Mouse (Mus musculus) megakaryocyte, adult 5-6 weeks (primary cell): ENCODE data around the gene Wdr95. TPM values are rescaled to one million over a fixed set of nuclear protein-coding genes. Genes with fewer than 3 reads are reported as not detected.

Experiments used
- ATAC-seq: 2 replicates; pipeline ENCODE4 v1.8.0; 2016; ENCODE audit warnings: mild to moderate bottlenecking, inconsistent platforms; ENCODE audit not compliant: poor library complexity, severe bottlenecking
- total RNA-seq, 2 experiments: library from RNA; stranded (forward) in 1 of 2; stranded (reverse) in 1 of 2; fragments of 153-499, 151-499 nt in 1 of 2; fragments of 221-1000, 200-1000 nt in 1 of 2; gene quantifications; 2 replicates each; pipeline versions ENCODE4 v1.2.3 to v1.2.4; 2015 to 2017

Gene Wdr95
- total RNA-seq, 2 experiments from 2014 or later = 0.15 to 0.40 TPM

DNA sequence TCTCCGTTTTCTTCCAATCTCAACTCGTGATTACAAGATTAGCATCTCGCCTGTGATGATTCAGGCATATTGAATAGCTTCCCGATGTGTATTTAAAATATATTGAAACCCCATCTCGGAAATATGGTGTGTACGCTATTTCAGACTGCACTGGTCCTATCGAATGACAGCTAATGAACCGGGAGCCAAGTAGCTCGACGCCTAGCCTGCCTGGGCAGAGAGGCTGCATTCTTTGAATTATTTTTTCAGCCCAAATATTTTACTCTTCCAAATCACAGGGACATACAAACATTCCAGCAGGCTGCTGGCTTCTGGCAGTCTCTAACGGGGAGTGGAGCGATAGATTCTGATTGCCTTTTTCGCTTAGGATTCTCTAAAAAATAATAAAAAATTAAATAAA, 40.5 kb downstream of the Wdr95 start:
- ATAC-seq = no peak

DNA sequence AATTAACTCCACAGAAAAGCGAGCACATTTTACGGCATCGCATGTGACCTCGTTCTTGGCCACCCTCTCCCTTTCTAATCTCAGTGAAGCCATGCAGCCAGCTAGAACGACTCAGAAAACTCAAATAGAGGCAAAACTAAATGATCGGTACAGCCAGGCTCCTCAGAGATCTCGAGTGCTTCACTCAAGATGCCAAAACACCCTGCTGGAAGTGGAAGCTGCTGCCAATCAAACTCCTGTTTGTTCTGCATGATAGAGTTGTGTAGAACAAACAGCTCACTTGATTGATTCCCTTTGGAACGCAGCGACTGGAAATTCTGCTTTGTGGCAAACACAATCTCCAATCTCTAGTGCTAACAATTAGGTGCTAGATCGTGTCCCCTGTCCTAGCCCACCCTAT, 48.5 kb downstream of the Wdr95 start:
- no peak for ATAC-seq

DNA sequence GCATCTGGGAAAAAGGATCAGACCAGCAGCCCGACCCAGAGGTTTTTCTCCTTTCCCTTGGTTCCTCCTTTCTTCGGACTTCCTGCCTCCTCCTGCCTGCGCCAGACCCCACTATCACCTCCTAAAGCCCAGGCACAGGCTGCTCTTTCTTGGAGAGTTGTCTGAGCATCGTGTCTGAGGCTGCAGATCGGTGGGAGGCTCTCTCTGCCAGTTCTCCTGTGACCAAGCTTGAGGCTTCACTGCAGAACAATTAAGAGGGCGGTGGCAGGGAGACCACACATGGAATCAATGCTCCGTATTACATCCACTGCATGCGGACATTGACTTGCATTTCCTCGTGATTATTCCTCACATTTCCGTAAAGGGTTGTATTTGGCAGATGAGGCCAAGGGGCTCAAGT, 49.0 kb downstream of the Wdr95 start:
- ATAC-seq = no peak

DNA sequence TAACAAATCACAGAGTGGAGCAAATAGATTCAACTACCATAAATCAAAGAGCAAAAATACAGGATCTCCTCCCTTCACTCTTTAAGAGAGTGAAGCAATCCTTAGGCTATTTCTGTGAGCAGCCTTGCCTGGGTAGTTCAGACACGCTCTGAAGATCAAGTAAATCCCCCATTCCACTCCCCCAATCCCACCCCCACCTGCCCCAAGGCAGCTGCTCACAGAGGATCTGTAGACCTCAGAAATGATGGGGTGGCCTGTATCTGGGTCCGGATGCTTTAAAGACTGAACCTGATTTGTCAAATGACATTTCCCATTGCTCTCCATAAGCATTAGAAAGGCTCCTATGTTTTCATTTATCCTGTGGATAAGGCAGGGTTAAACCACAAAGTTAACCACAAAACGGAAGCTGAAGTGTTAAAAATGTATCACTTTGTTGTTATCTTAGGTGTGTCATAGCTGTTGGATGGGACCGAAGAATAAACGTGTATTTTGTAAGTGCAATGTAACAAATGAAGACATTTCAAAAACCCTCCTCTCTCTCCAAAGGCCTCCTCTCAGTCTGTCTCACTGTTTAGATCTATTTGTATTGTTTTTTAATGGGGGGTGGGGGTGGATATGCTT, 54.3 kb downstream of the Wdr95 start:
- no peak for ATAC-seq

DNA sequence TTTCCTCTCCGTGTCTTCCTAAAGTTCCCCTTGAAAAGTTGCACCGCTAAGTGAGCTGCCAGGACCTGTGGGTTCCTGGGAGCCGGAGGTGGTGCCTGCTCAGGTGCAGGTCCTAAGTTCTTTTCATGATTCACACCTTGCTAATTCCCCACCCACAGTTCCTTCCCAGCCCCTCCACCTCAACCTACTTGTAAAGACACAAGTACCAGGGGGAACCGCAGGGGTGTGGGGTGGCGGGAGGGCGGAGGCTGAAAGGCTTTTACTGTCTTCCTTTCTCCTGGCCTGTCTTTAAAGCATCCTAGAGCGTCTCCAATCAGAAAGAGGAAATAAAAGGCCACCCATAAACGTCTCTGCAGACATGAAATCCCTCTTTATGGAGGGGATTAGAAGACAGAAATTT, 55.0 kb downstream of the Wdr95 start:
- no peak for ATAC-seq

DNA sequence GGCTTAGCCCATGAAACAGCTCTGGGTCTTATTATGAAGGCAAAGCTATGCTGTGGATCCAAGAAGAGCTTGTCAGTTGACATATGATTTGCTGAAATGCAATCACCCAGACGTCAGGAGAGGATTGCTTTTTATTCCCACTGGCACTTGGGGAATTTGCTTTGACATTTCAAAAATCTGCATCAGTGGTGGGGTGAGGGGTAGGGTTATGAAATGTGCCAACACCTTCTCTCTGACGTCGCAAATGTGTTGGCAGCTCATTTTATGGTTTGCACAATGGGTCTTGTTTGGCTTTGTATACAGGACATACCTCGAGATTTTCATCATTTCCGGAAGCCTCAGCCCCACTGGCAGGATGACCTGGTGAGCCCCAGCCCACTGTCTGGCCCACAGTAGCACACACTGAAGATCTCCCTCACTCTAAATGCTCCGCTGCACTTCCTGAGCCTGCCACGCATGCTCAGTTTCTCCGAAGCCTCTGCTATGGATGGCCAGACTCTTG, 55.7 kb downstream of the Wdr95 start:
- ATAC-seq = peak; percentile 36; the same call in 1 of the 2 replicates

DNA sequence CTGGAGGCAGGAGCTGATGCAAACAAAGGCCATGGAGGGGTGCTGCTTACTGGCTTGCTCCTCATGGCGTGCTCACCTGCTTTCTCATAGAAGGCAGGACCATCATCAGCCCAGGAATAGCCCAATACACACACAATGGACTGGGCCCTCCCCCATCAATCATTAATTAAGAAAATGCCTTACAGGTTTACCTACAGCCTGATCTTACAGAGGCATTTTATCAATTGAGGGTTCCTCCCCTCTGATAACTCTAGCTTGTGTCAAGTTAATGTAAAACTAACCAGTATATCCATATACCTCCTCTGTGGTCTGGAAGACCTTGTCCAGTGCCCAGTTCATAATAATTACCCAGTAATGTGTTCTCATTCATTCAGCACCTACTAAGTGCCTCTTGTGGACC, 56.8 kb downstream of the Wdr95 start:
- ATAC-seq = no peak

DNA sequence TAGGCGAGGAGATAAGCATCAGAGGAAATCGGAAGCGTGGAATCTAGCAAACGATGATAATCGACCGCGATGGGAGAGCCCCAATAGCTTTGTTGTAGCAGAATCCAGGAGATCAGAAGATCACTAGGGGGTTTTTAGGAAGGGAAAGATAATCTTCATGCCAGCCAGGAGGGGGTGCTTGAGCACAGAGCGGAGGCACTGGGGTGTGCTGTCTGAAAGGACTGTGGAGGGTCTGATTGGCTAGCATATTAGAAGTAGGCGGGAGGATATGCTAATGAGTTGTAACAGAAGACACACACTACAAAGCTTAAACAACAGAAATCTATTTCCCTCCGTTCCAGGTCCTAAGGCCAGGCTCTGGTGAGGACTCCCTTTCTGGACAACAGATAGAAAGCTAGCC, 57.4 kb downstream of the Wdr95 start:
- ATAC-seq = no peak

DNA sequence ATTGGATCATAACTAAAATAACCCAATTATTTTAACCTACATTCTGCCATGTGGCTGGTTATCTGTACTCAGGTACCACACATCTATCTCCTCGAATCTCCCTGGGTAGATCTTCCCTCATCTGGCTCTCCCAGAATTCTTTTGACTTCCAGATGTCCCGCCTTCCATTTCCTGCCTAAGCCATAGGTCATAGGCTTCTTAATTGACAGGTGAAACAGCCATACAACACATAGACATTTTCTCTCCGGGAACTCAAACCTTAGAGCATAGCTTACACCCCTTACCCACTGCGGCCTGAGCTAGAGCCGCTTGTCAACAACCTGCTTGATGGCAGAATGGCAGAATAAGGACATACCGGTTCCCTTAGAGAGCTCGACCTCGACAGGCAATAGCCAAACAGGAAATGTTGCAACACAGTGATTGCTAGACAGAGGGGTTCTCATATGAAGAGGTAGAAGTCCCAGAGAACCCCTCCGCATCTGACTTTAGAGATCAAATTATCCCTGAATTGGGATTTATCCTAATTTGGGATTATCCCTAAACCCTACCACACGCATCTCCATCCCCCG, 58.9 kb downstream of the Wdr95 start:
- peak; percentile 26; the same call in 1 of the 2 replicates for ATAC-seq

DNA sequence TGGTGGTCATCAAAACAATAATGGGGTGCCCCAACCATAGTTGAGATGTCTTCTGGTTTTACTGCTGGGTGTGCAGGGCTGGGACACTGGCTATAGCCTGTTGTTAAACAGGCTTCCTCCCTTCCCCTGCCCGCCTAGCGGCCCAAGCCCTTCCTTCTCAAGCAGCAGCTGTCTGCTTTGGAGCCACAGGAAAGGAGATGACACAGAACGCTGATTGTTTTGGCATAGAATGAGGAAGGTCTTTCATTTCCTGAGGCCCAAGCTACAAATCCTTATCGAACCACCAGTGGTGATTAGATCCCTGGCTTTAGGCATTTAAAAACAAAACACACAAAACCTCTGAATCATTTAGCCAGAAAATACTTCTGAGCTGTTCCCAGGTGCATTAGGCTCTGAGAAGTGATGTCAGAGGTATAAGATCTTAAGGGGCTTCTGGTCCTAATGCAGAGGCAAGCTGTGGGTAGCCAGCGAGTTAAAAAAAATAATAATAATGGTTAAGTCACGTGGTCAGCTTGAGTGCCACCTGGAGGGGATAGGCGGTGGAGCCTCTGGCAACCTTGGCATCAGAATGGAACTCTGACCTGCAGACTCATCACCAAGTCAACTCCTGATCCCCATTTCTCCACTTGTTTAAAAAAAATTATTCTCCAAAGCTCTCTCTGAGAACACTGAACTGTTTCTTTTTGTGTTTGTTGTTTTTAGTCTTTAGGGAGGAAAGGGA, 60.5 kb downstream of the Wdr95 start:
- ATAC-seq = no peak

DNA sequence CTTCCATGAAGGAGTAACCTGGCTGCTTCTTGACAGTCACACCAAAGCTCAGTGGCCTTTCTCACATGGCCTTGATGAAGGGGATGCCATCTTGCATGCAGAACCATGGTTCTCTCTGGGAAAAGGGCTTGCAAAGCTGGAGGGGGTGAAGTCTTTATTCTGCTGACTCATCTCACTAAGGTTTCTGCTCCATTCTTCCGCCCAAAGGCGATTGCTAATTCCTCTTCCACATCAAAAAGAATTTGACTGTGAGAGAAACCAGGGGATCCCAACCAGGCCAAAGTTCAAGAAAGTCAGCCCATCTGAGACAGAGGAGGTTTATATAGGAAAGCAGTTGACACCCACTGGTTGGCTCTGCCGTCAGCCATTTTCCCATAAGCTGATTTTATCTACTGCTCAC, 61.5 kb downstream of the Wdr95 start:
- no peak for ATAC-seq

DNA sequence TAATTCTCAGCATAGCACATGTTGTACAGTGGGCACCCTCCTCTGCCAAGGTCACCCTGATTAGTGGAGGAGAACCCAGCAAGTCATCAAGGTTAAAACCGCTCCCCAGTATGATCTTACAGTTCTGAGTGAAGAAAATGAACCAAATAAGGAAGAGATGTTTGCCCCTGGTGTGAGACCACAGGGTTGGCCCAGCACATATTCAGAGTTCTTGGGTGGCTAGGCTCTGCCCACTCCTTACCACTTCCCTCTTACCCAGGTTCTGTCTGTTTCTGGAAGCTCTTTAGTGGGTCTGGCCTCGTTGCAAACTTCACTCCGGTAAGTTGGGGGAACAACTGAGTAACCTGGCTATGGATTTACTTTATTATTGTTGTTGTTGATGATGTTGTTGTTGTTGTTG, 65.7 kb downstream of the Wdr95 start:
- peak; percentile 79 for ATAC-seq

DNA sequence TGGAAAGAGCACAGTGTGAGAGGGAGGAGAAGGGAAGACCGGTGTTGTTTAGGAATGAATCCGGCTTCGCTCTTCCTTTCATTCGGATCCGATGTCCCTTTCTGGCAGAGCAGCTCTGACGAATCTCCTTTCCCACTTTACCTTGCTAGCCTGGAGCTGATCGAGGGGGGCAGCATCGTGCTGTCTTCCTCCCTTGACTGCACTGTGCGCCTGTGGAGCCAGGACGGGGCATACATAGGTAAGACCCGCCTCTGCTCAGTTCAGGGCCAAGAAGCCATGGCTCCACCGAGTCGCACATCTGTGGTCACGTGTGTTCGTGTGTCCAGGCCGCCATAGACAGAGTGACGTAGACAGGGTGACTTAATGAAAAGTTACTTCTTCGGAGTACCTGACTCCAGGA, 68.9 kb downstream of the Wdr95 start:
- ATAC-seq = no peak

DNA sequence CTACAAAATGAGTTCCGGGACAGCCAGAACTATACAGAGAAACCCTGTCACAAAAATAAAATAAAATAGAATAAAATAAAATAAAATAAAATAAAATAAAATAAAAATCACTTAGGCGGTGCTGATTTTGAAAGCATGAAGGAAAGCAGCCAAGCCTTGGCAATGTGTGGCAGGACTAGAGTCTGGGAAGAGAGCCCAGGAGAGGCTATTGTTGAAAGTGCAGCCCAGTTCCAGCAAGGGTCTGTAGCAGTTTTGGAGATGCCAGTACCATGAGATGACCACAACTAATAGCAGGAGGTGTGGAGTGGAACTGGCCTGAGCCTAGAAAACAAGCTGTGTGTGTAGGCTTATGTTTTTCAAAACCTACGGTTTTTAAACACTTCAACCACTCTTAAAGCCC, 73.5 kb downstream of the Wdr95 start:
- no peak for ATAC-seq

DNA sequence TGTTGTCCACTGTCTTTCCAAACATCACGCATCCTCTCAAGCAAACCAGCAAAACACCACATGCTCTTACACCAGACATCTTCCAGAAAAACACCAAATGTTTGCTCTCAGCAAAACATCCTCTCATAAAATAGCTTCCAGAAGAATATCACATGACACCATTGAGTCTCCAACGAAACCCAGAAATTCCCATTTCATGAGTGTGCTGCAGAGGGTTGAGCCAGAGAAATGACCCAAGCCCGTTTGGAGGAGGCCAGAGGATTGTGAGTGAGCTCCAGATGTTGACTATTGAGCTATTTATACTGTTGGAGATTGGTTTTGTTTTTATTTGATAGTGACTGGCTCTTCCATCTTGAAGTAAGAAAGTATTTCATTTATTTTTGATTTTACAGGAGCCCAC, 74.8 kb downstream of the Wdr95 start:
- no peak for ATAC-seq

DNA sequence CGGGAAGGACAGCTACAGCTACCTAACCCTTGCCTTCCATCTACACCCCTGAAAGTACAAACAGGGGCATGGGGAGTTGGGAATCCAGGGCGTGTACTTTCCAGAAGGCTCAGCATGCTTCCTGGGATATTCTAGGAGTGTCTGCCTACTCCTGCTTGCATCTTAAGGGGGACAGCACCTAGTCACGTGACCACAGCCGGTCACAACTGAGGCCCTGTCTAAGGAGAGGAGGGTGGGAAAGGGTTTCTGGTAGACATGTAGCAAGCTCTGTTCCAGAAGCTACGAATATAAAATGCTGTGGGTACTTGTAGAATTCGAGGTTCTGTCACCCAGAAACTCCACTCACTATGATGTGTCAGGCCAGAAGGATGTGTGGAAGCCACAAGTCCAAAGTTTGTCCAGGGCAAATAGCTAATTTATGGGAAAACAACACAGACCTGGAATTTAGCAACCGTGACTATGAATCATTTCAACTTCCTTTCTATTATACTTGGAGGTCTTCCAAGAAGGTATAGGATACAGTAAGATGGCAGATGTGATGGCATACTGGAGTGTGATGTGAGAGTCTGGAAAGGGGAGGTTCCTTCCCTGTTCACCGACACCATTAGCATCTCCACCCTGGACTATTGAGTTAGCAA, 78.7 kb downstream of the Wdr95 start:
- ATAC-seq = no peak

DNA sequence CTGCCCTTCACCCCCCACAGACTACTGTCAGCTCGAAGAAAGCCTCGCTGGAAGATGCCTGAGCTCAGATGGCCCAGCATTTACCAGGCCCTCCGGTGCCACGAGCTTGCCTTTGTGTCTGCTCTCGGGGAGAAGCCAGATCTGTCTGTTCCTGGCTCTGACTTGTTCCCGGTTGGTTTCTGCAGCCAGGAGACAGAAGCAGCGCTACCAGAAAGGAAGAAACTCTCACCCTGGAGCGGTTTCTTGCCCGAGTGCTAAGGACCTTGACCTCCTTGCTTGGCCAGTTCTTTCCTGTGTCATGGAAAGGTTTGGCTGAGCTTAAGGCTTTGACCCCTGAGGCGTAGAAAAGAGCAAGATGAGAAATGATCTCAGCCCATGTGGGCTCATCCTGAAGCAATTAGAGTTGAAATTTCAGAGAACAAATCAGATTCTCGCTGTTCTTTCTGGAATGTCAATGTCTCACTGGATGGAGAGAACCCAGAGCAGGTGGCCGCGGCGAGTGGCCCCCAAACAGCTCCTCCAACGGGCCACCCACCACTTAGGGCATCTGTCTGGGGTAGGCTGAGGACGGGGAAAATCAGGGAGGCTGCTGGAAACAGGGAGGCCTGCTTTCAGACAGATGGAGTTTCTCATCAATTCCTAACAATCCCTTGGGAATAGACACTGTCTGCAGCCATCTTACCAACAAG, 83.1 kb downstream of the Wdr95 start:
- no peak for ATAC-seq

DNA sequence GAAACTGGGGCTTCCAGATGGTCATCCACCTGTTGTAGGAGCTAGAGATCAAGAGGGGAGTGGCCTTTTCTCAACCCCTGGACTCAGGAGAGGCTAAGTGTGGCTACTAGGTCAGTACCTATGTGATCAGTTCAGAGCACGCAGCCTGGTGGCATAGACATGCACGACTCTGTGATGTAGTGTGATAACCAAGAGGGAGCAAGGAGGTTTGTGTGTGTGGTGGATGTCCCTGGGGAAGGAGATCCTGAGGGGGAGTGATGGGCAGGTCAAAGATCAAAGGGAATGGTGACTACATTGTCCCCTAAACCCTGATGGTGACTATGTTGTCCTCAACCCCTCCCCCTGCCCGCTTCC, 83.7 kb downstream of the Wdr95 start:
- ATAC-seq = no peak

DNA sequence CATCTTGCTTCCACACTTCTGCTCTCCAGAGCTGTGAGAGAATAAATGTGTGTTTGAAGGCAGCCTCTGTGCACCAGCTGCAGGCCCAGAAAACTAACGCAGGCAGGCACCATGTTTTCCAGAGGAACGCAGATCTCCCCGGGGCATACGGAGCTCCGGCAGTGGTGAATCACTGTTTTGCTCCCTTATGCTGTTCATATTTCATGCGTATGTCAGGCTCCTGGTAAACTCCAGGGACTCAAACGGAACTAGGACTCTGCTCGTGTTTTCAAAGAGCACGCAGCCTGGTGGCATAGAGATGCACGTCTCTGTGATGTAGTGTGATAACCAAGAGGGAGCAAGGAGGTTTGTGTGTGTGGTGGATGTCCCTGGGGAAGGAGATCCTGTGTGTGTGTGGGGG, 84.3 kb downstream of the Wdr95 start:
- no peak for ATAC-seq

DNA sequence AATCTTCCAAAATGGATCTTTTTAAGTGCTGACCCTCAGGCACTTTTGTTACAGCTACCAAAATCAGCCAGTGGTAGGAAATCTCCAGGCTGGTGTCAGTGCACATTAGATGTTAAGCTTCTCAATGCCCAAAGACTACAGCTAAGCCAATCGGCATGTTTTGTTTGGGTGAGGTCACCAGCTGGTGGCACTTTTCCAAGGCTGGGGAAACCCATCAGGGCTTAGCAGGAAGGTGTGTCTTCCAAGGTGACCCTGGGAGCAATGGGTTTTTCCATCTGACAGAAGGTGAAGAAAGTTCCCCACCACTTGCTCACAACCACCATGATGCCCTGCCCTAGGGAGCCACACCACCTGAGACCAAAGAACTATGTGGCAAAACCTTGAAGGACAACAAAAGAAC, 87.7 kb downstream of the Wdr95 start:
- ATAC-seq = no peak

DNA sequence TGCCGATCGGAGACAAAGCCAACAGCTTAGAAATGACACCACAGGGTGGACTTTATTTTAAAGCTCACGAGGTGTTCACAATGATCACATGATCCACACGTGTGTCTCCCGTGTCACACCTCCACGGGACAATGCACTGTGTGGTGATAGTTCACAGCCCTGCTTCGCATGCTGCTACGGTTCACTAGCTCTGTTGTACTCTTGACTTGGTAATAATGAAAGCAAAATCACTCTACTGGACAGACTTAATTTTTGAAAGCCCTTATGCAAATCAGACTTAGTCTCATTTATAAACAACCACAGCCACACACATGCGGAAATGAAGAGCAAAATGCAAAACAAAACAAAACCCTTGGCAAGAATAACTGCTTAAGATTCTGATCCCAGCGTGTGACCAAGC, 88.3 kb downstream of the Wdr95 start:
- ATAC-seq = no peak
